Mouse (Mus musculus): ENCODE data around the gene Gm10521.
"Not testable (repeated sequence)": the region's sequence is repeated elsewhere in the genome, so short reads cannot be mapped to it uniquely, and the experiment has no call there.

Gene Gm10521

DNA sequence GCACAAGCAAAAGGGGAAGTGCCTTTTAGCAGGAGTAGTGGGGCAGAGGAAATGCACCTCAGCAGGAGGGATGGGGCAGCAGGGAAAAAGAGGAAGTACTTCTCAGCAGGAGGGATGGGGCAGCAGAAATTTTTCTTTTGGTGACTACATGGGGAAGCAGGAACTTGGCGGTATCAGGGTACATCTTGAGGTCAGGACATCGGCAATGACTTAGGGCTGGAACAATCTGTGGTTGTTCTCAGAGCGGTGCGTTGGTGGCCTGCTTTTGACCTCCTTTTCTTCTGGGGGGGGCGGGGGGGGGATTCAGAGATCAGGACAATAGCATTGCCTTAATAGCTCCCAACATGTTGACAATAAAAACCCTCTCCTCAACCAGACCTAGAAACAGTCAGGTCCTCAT, at the start of gene Gm10521:
Gene Gm10521 (plus strand): TSS at position 301 of the 400 bp plus-strand sequence.
- not testable (repeated sequence) for DNase-seq

DNA sequence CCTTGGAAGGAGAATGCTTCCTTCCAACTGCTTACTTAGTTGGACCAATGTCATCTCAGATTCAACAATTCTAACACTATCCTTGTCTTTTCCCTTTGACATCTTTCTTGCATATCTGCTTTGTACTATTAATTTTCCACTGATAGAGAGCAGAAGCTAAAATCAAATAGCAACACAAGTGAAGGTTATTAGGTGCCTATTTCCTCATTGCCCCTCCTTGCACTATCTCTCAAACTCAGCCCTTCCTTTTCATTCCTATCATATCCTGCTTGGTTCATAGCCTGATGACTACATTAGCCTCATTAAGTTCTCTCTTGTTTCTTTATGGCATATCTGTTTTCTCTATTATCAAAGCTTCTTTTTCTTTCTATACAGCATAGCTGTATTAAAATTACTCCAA, 47.3 kb upstream of the Gm10521 start:
- no peak for DNase-seq

- no peak for DNase-seq
These were observed 46.7 kb upstream of the Gm10521 start for GRCm38 (mm10) chr1:171848757-171849156.

GRCm38 (mm10) chr1:171849454-171849853, 46.0 kb upstream of the Gm10521 start:
- no peak for DNase-seq

GRCm38 (mm10) chr1:171865467-171865866, 30.0 kb upstream of the Gm10521 start:
- DNase-seq, result no peak

DNA sequence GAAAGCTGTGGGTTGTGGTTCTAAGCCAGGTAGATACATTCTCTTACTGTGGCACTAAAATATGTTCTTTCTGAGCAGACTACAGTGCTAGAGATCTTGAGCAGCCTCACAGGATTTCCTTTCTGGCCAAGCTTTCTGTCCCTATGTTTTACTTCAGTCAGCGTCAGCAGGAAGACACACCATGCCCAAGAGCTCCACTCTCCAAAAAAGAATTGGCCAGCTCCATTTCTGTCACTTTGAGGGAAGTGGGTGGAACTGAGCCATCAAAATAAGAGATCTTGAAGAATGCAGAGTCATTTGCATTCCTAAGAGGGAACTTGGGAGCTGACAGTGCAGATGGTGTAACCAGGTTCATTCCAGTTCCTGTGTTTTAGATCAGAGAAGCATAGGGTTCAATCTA, 8.5 kb upstream of the Gm10521 start:
- DNase-seq, result no peak

DNA sequence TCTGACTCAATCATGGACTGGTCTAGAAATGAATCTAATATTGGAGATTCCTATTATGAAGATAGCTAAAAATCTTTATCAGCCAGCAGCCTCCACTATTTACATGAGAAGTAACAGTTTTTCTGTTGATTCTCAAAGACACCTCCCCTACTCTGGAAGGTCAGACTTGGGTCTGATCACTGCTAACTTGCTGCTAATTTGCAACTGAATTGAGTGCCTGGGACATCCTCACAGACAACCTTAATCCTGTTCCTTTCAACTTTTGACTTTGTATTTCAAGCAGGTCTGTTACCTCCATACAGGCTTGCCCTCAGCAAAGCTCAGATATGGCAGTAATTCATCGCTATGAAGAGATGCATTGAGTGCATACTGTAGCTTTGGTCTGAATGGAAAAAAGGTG, 8.5 kb downstream of the Gm10521 start:
- DNase-seq, result no peak

GRCm38 (mm10) chr1:171915638-171916458, 20.4 kb downstream of the Gm10521 start:
- DNase-seq, result no peak

- DNase-seq, result no peak
These were observed 22.0 kb downstream of the Gm10521 start, which contains the start of gene Slamf6 for GRCm38 (mm10) chr1:171917305-171918039. Gene Slamf6, plus strand, starts transcription at chr1:171917515.

DNA sequence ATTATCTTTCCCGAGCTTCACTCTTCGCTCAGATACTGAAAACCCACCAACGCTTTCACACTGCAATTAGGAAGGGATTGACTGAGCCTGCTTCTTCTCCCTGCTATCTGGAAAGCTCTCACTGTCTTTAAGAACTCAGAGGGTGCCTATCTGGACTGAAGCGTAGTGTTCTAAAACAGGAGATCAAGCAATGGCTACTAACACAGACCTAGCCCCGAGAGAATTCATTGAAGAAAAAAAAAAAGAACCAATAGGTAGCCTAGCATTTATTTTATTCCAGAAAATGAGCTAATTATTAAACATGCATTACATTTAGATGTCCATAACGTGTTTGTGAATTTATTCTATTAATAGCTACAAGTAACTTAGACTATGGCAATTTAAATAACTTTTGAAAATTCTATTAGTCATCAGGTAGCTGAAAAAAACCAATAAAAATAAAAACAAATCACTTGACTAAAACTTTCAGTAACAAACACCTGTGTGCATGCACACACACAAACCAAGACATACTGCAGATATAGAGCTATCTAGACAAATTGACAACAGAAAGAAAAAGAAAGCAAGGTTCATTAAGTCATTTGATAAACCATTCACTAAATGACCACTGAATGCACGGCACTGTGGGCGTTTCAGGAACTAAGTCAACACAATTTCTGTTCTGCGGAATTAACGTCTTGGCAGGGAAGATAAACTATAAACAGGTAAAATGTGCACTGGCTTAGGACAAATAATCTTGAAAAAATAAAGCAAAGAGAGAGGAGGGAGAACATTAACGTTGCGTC, 22.9 kb downstream of the Gm10521 start:
- no peak for DNase-seq

- DNase-seq, result no peak
These were observed 23.7 kb downstream of the Gm10521 start for GRCm38 (mm10) chr1:171919193-171919592.

- DNase-seq, result no peak
These were observed 24.5 kb downstream of the Gm10521 start for GRCm38 (mm10) chr1:171919901-171920510.

DNA sequence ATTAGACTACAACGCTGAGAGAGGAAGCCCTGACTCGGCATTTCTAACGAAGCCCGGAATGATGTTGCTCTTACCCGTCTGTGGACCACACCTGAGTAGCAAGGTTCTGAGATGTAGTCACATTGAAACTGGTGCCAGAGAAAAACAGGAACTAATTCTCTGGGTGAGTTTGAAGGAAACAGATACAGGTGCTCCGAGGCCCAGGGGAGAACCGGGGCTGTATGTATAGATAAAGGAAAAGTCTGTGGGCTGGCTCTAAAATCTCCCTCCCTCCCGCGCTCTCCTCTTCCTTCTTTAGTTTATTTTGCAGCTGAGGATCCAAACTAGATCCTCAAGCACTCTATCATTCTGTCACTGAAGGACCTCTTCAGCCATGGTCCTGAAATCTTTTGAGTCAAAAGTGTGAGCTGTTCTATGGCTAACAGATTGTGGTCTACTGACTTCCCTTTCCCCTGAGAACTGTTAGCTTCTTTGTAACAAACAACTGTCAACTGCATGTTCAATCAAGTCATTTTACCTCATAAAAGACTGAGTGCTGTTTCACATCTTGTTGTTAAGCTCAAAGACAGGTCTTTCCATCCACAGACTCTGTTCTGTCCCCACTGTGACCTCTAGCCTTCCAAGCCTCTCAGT, 25.6 kb downstream of the Gm10521 start:
- no peak for DNase-seq

DNA sequence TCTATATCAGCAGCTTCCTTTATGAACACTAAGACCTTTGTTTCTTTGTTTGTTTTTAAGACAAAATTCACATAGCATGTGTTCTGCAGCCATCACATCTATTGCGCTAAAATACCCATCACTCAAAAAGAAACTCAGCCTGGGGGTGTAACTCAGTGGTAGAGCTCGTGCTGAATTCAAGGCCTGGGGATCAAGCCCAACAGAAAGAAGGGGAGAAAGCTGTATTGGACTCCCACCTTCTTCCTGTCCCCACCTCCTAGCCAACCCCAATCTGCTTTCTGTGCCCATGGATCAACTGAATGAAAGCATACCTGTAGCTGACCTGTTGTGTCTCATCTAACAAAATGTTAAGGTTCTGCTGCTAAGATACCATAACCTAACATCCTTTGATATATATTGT, 26.2 kb downstream of the Gm10521 start:
- DNase-seq, result no peak

DNA sequence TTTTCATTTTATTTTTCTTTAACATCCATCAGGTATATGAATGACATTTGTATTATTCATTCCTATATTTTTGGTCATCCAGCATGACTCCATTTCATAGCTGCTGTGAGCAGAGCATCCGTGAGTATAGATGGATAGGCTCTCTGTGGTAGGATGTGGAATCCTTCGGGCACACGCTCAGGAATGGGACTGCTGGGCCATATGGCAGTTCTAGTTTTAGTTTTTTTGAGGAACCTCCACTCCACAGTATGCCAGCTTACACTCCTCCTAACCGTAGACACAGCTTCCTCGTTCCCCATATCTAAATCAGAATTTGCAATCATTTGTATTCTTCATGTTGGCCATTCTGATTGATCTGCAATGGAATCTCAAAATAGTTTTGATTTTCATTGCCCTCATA, 27.4 kb downstream of the Gm10521 start:
- DNase-seq, result no peak

- no peak for DNase-seq
These were observed 29.4 kb downstream of the Gm10521 start for GRCm38 (mm10) chr1:171924900-171925299.

GRCm38 (mm10) chr1:171933851-171934250, 38.4 kb downstream of the Gm10521 start:
- no peak for DNase-seq

DNA sequence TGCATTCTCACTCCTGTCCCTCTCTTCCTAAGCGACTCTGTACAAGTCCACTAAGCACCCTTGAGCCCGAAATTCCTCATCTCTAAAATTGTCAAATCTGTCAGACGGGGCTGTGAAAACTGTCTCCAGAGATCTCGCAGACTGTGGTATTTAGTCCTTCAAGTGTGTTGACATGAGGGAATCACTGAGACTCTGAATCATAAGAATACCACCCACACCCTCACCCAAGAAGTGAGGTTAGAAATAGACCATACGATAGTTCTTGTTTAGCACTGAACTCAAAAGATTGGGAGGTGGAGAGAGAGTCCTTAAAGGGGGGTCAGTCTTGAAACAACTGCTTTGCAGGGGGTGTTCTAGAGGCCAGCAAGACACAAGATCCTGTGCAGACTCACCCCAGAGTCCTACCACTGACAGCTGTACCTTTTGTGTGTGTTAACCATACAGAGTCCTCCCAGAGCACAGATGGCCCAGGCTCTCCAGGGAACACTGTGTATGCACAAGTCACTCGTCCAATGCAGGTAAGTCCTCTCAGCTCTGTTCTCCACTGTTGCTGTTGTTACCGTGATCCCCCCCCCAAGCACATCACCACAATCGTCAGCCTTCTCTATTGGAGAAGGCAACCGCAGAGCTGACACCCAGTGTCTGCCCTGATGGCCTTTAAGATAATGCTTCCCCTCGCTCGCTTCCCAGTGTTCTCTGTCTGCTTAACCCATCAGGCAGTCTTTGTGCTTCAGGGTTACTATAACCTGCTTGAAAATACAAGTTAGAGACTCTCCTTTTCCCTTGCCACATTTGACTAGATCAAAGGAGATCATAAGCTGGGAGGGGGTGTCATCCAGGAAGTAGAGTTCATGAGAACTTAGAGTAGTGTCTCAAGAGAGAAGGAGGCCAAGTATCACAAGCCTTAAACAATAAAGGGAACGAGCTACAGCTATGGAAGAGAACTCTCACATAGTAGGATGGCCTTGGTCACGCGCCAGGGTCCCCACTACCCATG, 43.8 kb downstream of the Gm10521 start:
- no peak for DNase-seq

GRCm38 (mm10) chr1:171940626-171941025, 45.2 kb downstream of the Gm10521 start:
- DNase-seq, result no peak

DNA sequence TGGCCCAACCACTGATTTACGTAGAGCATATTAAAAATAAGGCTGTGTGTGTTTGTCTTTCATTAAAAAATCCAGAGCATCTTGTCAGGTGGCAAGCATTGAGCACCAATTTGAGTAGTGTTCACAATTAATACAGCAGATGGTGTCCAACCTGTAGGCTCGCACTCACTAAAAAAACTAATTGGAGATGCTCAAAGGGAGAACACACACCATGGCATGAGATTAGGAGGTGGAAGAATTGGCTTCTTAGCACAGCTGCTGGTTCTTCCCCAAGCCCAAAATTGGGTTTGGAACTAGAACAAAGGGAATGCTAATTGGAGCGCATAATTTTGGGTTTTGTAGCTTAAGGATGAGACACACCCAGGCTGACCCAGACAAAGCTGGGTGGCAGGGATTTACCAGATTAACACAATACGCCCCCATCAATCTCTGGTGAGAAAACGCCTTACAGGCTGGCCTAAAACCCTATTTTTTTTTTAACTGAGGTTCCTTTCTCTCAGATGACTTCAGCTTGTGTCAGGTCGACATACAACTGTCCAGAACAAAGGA, 51.1 kb downstream of the Gm10521 start:
- DNase-seq, result no peak
